Mouse (Mus musculus): ENCODE measurements around the gene H1foo.

H1foo gene

GRCm38 (mm10) chr6:115966227-115966966 lies 21.7 kb downstream of the H1foo start:
- DNase-seq, result no peak

- DNase-seq, result no peak
Observed at GRCm38 (mm10) chr6:115967291-115967880, 22.6 kb downstream of the H1foo start.

GRCm38 (mm10) chr6:115968086-115968485 lies 23.3 kb downstream of the H1foo start:
- no peak for DNase-seq

- DNase-seq, result no peak
Observed at GRCm38 (mm10) chr6:115968700-115969099, 24.0 kb downstream of the H1foo start.

GRCm38 (mm10) chr6:115969103-115969502 lies 24.4 kb downstream of the H1foo start:
- no peak for DNase-seq

- peak; percentile 61 for DNase-seq
Observed at GRCm38 (mm10) chr6:115969952-115970351, 25.2 kb downstream of the H1foo start.

GRCm38 (mm10) chr6:115971273-115972060 lies 26.7 kb downstream of the H1foo start:
- peak; percentile 81 for DNase-seq

- peak; percentile 45 for DNase-seq
Observed at GRCm38 (mm10) chr6:115972083-115972764, 27.5 kb downstream of the H1foo start.

- DNase-seq, result no peak
Observed at GRCm38 (mm10) chr6:115973139-115973875, 28.6 kb downstream of the H1foo start.

GRCm38 (mm10) chr6:115973881-115974662 lies 29.3 kb downstream of the H1foo start:
- DNase-seq, result no peak

- no peak for DNase-seq
Observed at GRCm38 (mm10) chr6:115975606-115976005, 30.9 kb downstream of the H1foo start.

- no peak for DNase-seq
Observed at GRCm38 (mm10) chr6:115977810-115978209, 33.1 kb downstream of the H1foo start.

GRCm38 (mm10) chr6:115978596-115978995 lies 33.9 kb downstream of the H1foo start:
- DNase-seq, result no peak

- no peak for DNase-seq
Observed at GRCm38 (mm10) chr6:115982889-115983288, 38.2 kb downstream of the H1foo start.

GRCm38 (mm10) chr6:115983306-115984038 lies 38.7 kb downstream of the H1foo start:
- no peak for DNase-seq

- DNase-seq, result peak; percentile 42
Observed at GRCm38 (mm10) chr6:115984580-115984979, 39.8 kb downstream of the H1foo start.

GRCm38 (mm10) chr6:115985622-115986021 lies 40.9 kb downstream of the H1foo start:
- DNase-seq, result no peak

GRCm38 (mm10) chr6:115986472-115987095 lies 41.8 kb downstream of the H1foo start:
- no peak for DNase-seq

- no peak for DNase-seq
Observed at GRCm38 (mm10) chr6:115987096-115987747, 42.5 kb downstream of the H1foo start.

GRCm38 (mm10) chr6:115989032-115989431 lies 44.3 kb downstream of the H1foo start:
- peak; percentile 56 for DNase-seq
